Mouse (Mus musculus) MEL (cell line): ENCODE measurements around the gene Fgfr2. TPM values are rescaled to one million over a fixed set of nuclear protein-coding genes. Genes with fewer than 3 reads are reported as not detected.

Experiments
- DNase-seq: peaks from one replicate; pipeline ENCODE4 v3.0.0; 2011; ENCODE audit warnings: low read depth, low spot score
- H3K27ac ChIP-seq: 2 replicates; pipeline ENCODE4 v1.5.1; 2012; ENCODE audit warnings: low read depth, mild to moderate bottlenecking, control low read depth, low read length, moderate library complexity; ENCODE audit not compliant: control insufficient read depth
- H3K27me3 ChIP-seq, 2 experiments: fragments of 150-350 bp in 1 of 2; sonication (generic) in 1 of 2; 2 replicates each; pipeline ENCODE4 v1.6.1; 2012; ENCODE audit warnings: low read length in 2 of 2, mild to moderate bottlenecking in 2 of 2, improper control_type of control experiment in 1 of 2, moderate library complexity in 1 of 2; ENCODE audit not compliant: insufficient read depth in 2 of 2, control insufficient read depth in 1 of 2
- H3K36me3 ChIP-seq, 2 experiments: 2 replicates each; pipeline ENCODE4 v1.6.1; 2012 to 2014; ENCODE audit warnings: low read length in 2 of 2, improper control_type of control experiment in 1 of 2, inconsistent platforms in 1 of 2, mild to moderate bottlenecking in 1 of 2; ENCODE audit not compliant: insufficient read depth in 2 of 2, control insufficient read depth in 1 of 2
- H3K4me1 ChIP-seq, 2 experiments: fragments of 150-350 bp in 1 of 2; sonication (generic) in 1 of 2; 2 replicates each; pipeline ENCODE4 v1.6.1; 2012; ENCODE audit warnings: low read length in 2 of 2, improper control_type of control experiment in 1 of 2, mild to moderate bottlenecking in 1 of 2; ENCODE audit not compliant: insufficient read depth in 2 of 2, control insufficient read depth in 1 of 2
- H3K4me3 ChIP-seq, 2 experiments: fragments of 150-350 bp in 1 of 2; sonication (generic) in 1 of 2; 2 replicates each; pipeline ENCODE4 v1.5.1; 2012; ENCODE audit warnings: low read depth in 2 of 2, low read length in 2 of 2, mild to moderate bottlenecking in 2 of 2, moderate library complexity in 2 of 2, control low read depth in 1 of 2, improper control_type of control experiment in 1 of 2; ENCODE audit not compliant: control insufficient read depth in 1 of 2, insufficient read depth in 1 of 2
- H3K79me2 ChIP-seq: 2 replicates; pipeline ENCODE4 v1.6.1; 2012; ENCODE audit warnings: mild to moderate bottlenecking, low read length, moderate library complexity; ENCODE audit not compliant: control insufficient read depth, poor library complexity, insufficient read depth
- H3K9ac ChIP-seq: 2 replicates; pipeline ENCODE4 v1.6.1; 2012; ENCODE audit warnings: low read depth, mild to moderate bottlenecking, control low read depth, low read length, moderate library complexity; ENCODE audit not compliant: control insufficient read depth, poor library complexity, severe bottlenecking
- H3K9me3 ChIP-seq: fragments of 150-350 bp; sonication (generic); replicated peaks from 2 replicates; pipeline ENCODE4 v1.6.1; 2012; ENCODE audit warnings: mild to moderate bottlenecking, low read length, improper control_type of control experiment, moderate library complexity; ENCODE audit not compliant: insufficient read depth
- BHLHE40 ChIP-seq: IDR thresholded peaks from 2 replicates; pipeline ENCODE4 v1.6.1; 2012; ENCODE audit warnings: low read depth, mild to moderate bottlenecking, inconsistent platforms, low read length, improper control_type of control experiment, borderline replicate concordance
- CTCF ChIP-seq, 3 experiments: IDR thresholded peaks in 2 of 3; conservative IDR thresholded peaks in 1 of 3; 2 replicates each; pipeline ENCODE4 v1.5.1; 2011 to 2012; ENCODE audit warnings: low read length in 3 of 3, low read depth in 2 of 3, mild to moderate bottlenecking in 2 of 3, improper control_type of control experiment in 1 of 3, inconsistent platforms in 1 of 3, mixed read lengths in 1 of 3, moderate library complexity in 1 of 3; ENCODE audit not compliant: control insufficient read depth in 1 of 3, insufficient read depth in 1 of 3, poor library complexity in 1 of 3, severe bottlenecking in 1 of 3
- ELF1 ChIP-seq: IDR thresholded peaks from 2 replicates; pipeline ENCODE4 v1.6.1; 2014; ENCODE audit warnings: low read depth, mild to moderate bottlenecking, inconsistent platforms, low read length, improper control_type of control experiment, moderate library complexity
- EP300 ChIP-seq, 2 experiments: IDR thresholded peaks; 2 replicates each; pipeline ENCODE4 v1.6.1; 2011; ENCODE audit warnings: improper control_type of control experiment in 2 of 2, low read length in 2 of 2, low read depth in 1 of 2, mild to moderate bottlenecking in 1 of 2
- ETS1 ChIP-seq: IDR thresholded peaks from 2 replicates; pipeline ENCODE4 v1.6.1; 2012; ENCODE audit warnings: low read depth, mild to moderate bottlenecking, inconsistent platforms, low read length, improper control_type of control experiment, moderate library complexity
- GABPA ChIP-seq: IDR thresholded peaks from 2 replicates; pipeline ENCODE4 v1.6.1; 2012; ENCODE audit warnings: low read depth, mild to moderate bottlenecking, inconsistent platforms, low read length, improper control_type of control experiment, moderate library complexity
- JUND ChIP-seq: IDR thresholded peaks from 2 replicates; pipeline ENCODE4 v1.6.1; 2011; ENCODE audit warnings: low read depth, mild to moderate bottlenecking, improper control_type of control experiment, low read length
- KAT2A ChIP-seq: conservative IDR thresholded peaks from 2 replicates; pipeline ENCODE4 v1.6.1; 2012; ENCODE audit warnings: low read depth, low read length, improper control_type of control experiment, inconsistent platforms
- MAZ ChIP-seq: IDR thresholded peaks from 2 replicates; pipeline ENCODE4 v1.6.1; 2012; ENCODE audit warnings: low read depth, mild to moderate bottlenecking, inconsistent platforms, low read length, improper control_type of control experiment
- MYB ChIP-seq: IDR thresholded peaks from 2 replicates; pipeline ENCODE4 v1.6.1; 2011; ENCODE audit warnings: mild to moderate bottlenecking, low read depth, low read length, improper control_type of control experiment
- NELFE ChIP-seq: IDR thresholded peaks from 2 replicates; pipeline ENCODE4 v1.6.1; 2011; ENCODE audit warnings: low read depth, low read length, improper control_type of control experiment
- POLR2AphosphoS2 ChIP-seq: IDR thresholded peaks from 2 replicates; pipeline ENCODE4 v1.6.1; 2011; ENCODE audit warnings: low read length, improper control_type of control experiment
- POLR2AphosphoS5 ChIP-seq: IDR thresholded peaks from 2 replicates; pipeline ENCODE4 v1.6.1; 2012; ENCODE audit warnings: low read depth, borderline replicate concordance, mild to moderate bottlenecking, inconsistent platforms, low read length, moderate library complexity, mixed read lengths
- RAD21 ChIP-seq: IDR thresholded peaks from 2 replicates; pipeline ENCODE4 v1.6.1; 2011; ENCODE audit warnings: mild to moderate bottlenecking, low read depth, low read length, improper control_type of control experiment
- SIN3A ChIP-seq: IDR thresholded peaks from 2 replicates; pipeline ENCODE4 v1.6.1; 2012; ENCODE audit warnings: low read length, improper control_type of control experiment, inconsistent platforms
- SMC3 ChIP-seq: IDR thresholded peaks from 2 replicates; pipeline ENCODE4 v1.6.1; 2011; ENCODE audit warnings: low read depth, low read length, improper control_type of control experiment
- TAL1 ChIP-seq: IDR thresholded peaks from 2 replicates; pipeline ENCODE4 v1.6.1; 2012; ENCODE audit warnings: mild to moderate bottlenecking, inconsistent platforms, low read length, moderate library complexity, mixed read lengths
- UBTF ChIP-seq: IDR thresholded peaks from 2 replicates; pipeline ENCODE4 v1.6.1; 2012; ENCODE audit warnings: low read depth, mild to moderate bottlenecking, inconsistent platforms, low read length, improper control_type of control experiment, moderate library complexity, borderline replicate concordance; ENCODE audit not compliant: insufficient read depth
- USF1 ChIP-seq: IDR thresholded peaks from 2 replicates; pipeline ENCODE4 v1.6.1; 2014; ENCODE audit warnings: low read depth, mild to moderate bottlenecking, inconsistent platforms, low read length, improper control_type of control experiment, moderate library complexity
- ZKSCAN1 ChIP-seq: IDR thresholded peaks from 2 replicates; pipeline ENCODE4 v1.6.1; 2012; ENCODE audit warnings: low read depth, mild to moderate bottlenecking, inconsistent platforms, low read length, improper control_type of control experiment, moderate library complexity
- ZMIZ1 ChIP-seq: IDR thresholded peaks from 2 replicates; pipeline ENCODE4 v1.6.1; 2012; ENCODE audit warnings: low read depth, mild to moderate bottlenecking, inconsistent platforms, low read length, improper control_type of control experiment, moderate library complexity
- ZNF384 ChIP-seq: IDR thresholded peaks from 2 replicates; pipeline ENCODE4 v1.6.1; 2012; ENCODE audit warnings: low read depth, mild to moderate bottlenecking, inconsistent platforms, low read length, improper control_type of control experiment
- polyA plus RNA-seq, 2 experiments: library from polyadenylated mRNA; stranded (reverse) in 1 of 2; unstranded in 1 of 2; fragments of >175 nt in 1 of 2; fragments of >200 nt in 1 of 2; gene quantifications; 2 replicates each; pipeline versions ENCODE4 v1.2.1 to v1.2.4; 2012; ENCODE audit warnings: low replicate concordance in 2 of 2, low read depth in 1 of 2; ENCODE audit not compliant: insufficient read length in 2 of 2, insufficient read depth in 1 of 2, missing spikeins in 1 of 2
- total RNA-seq: library from RNA; depleted of rRNA; stranded (reverse); fragments of 300-350 nt; gene quantifications from 2 replicates; pipeline ENCODE4 v1.2.3, GENCODE M21; 2012

The Fgfr2 gene
- total and polyA plus RNA-seq, 3 experiments, result not detected

DNA sequence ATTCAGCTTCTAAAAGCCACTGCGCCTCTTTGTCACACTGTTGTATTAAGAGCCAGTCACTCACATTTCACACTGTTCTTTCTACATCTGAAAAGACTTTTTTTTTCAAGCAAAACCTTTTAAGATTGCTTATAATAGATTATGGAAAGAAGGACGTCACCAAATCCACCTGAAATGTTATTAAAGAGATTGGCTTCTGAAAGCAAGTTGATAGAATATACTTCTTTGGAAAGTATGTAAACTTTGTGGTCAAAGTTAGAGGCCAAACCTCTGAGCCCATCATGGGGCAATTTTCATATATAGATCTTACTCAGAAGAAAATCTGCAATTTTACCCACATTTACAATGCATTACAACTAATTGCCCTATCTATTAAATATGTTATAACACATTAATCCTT, 306.6 kb downstream of the Fgfr2 start:
- DNase-seq, result no peak
- no peaks in the 10 kb centered on the region for H3K36me3 ChIP-seq
- H3K27ac ChIP-seq, result no peak overlapping the region
- no peak overlapping the region for H3K9ac ChIP-seq
- H3K9me3 ChIP-seq, result no peaks in the 10 kb centered on the region
- 0 out of 4 replicates have a peak, but pooled peaks cover 0 to 2% of the 10 kb centered on the region in 2 experiments for H3K4me1 ChIP-seq
- no peaks in the 10 kb centered on the region for H3K27me3 ChIP-seq
- no peak for TF ChIP-seq ZKSCAN1
- no peak for TF ChIP-seq MAZ
- no peak for TF ChIP-seq TAL1
- TF ChIP-seq JUND, result no peak
- TF ChIP-seq ZNF384, result no peak
- TF ChIP-seq ZMIZ1, result no peak
- TF ChIP-seq USF1, result no peak
- no peak for TF ChIP-seq ETS1
- TF ChIP-seq SIN3A, result no peak
- TF ChIP-seq EP300 (IDR thresholded peaks at IDR 0.05; ENCODE audit: low read depth in 1 of 2, low read length in 2 of 2), result no peak
- TF ChIP-seq MYB, result no peak
- TF ChIP-seq POLR2AphosphoS2, result no peak
- no peak for TF ChIP-seq GABPA
- no peak for TF ChIP-seq NELFE
- no peak for TF ChIP-seq POLR2AphosphoS5
- TF ChIP-seq ELF1, result no peak
- H3K4me3 ChIP-seq, result no peak overlapping the region
- peaks cover 18% of the 10 kb centered on the region for H3K79me2 ChIP-seq

DNA sequence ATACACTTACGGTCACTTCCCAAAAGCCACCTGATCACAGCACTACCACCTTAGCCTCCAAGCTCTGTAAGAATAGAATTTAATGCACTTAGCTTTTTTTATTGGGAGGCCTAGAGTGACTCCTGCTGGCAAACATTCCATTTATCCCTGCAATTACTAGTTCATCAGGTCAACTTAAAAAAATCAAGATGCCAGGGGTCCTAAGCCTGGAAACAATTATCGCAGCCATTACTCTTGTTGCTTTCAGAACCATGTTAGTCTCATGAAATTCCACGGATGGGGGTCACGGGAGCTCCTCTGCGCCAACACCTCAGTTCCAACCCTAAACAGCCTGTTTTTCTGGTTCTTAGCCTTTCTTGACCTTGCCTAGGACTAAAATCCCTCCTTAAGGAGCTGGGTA, 308.1 kb downstream of the Fgfr2 start:
- no peak for TF ChIP-seq ETS1
- TF ChIP-seq BHLHE40, result no peak
- TF ChIP-seq SMC3, result peak; percentile 21; the same call in 1 of the 2 replicates
- TF ChIP-seq CTCF (IDR thresholded peaks at IDR 0.05 in 2 of 3, conservative IDR thresholded peaks at IDR 0.05 in 1 of 3; ENCODE audit: control insufficient read depth in 1 of 3, insufficient read depth in 1 of 3, low read depth in 2 of 3, low read length in 3 of 3, poor library complexity in 1 of 3, severe bottlenecking in 1 of 3), result peak in 1 of 3 experiments; percentile 23; a peak in 1 of 6 replicates
- TF ChIP-seq KAT2A, result no peak
- no peak for TF ChIP-seq UBTF
- TF ChIP-seq RAD21, result peak; percentile 15
- Histone ChIP-seq H3K27me3 (no peaks in the 10 kb centered on the region), H3K36me3 (peaks cover 0 to 6% of the 10 kb centered on the region in 2 experiments; a peak in 2 of 4 replicates), H3K4me3 (no peak overlapping the region), H3K79me2 (peaks cover 25% of the 10 kb centered on the region), H3K4me1 (peaks cover 2 to 5% of the 10 kb centered on the region in 2 experiments; a peak in 3 of 4 replicates), H3K9ac (no peak overlapping the region), H3K27ac (no peak overlapping the region), H3K9me3 (no peaks in the 10 kb centered on the region)
- DNase-seq, result no peak
